Mouse (Mus musculus) hindbrain, postnatal 0 days (tissue): Measurements from ENCODE around the gene Tspan9. TPM values are rescaled to one million over a fixed set of nuclear protein-coding genes. Genes with fewer than 3 reads are reported as not detected.

Experiments
- ATAC-seq: fragments of 200-750 bp; cut with Nextera tagmentation; 2 replicates; pipeline ENCODE4 v1.8.0; 2017; ENCODE audit warnings: mild to moderate bottlenecking, moderate TSS enrichment, moderate library complexity
- DNase-seq: peaks from one replicate; pipeline ENCODE4 v3.0.0-alpha.2; 2015; ENCODE audit warnings: low spot score
- H3K27ac ChIP-seq: fragments of 300-500 bp; sonication (generic); 2 replicates; pipeline ENCODE4 v1.5.1; 2014; ENCODE audit warnings: mild to moderate bottlenecking
- H3K27me3 ChIP-seq: fragments of 300-500 bp; sonication (generic); 2 replicates; pipeline ENCODE4 v1.6.1; 2014; ENCODE audit warnings: low read length, mixed read lengths; ENCODE audit not compliant: insufficient read depth
- H3K36me3 ChIP-seq: fragments of 300-500 bp; sonication (generic); 2 replicates; pipeline ENCODE4 v1.6.1; 2014; ENCODE audit warnings: low read length, mixed read lengths; ENCODE audit not compliant: insufficient read depth
- H3K4me1 ChIP-seq: fragments of 300-500 bp; sonication (generic); 2 replicates; pipeline ENCODE4 v1.6.1; 2014; ENCODE audit warnings: antibody characterized with exemption, low read length, mixed read lengths; ENCODE audit not compliant: insufficient read depth
- H3K4me2 ChIP-seq: fragments of 300-500 bp; sonication (generic); 2 replicates; pipeline ENCODE4 v1.6.1; 2014; ENCODE audit warnings: low read depth, mild to moderate bottlenecking, low read length, moderate library complexity, mixed read lengths
- H3K4me3 ChIP-seq: fragments of 300-500 bp; sonication (generic); 2 replicates; pipeline ENCODE4 v1.5.1; 2014; ENCODE audit warnings: low read length
- H3K9ac ChIP-seq: fragments of 300-500 bp; sonication (generic); replicated peaks from 2 replicates; pipeline ENCODE4 v1.6.1; 2014; ENCODE audit warnings: mild to moderate bottlenecking, low read length, moderate library complexity, mixed read lengths
- H3K9me3 ChIP-seq: fragments of 300-500 bp; sonication (generic); 2 replicates; pipeline ENCODE4 v1.6.1; 2016; ENCODE audit warnings: low read length, mixed read lengths
- CTCF ChIP-seq: IDR thresholded peaks from 2 replicates; pipeline ENCODE4 v1.5.1; 2016; ENCODE audit warnings: antibody characterized with exemption, control low read depth, low read depth
- WGBS: fragments of 180-500 bp; shearing (Covaris S2); extraction: QIAGEN DNeasy Blood & Tissue Kit; methylation state at CpG from one replicate; pipeline ENCODE4 v1.1.7; 2014; 5-methylcytosine and 5-hydroxymethylcytosine counted together
- polyA plus RNA-seq: library from polyadenylated mRNA; unstranded; fragments of >200 nt; fragmentation: Nextera tagmentation; extraction: Ambion mirVana; gene quantifications from 2 replicates; pipeline ENCODE4 v1.2.1, GENCODE M21; 2015
- total RNA-seq: library from RNA; depleted of rRNA; stranded (reverse); fragments of >200 nt; gene quantifications from 2 replicates; pipeline ENCODE4 v1.2.3, GENCODE M21; 2014

Tspan9 gene
- total and polyA plus RNA-seq, 2 experiments from 2014 or later, result 70.1 to 177 TPM

DNA sequence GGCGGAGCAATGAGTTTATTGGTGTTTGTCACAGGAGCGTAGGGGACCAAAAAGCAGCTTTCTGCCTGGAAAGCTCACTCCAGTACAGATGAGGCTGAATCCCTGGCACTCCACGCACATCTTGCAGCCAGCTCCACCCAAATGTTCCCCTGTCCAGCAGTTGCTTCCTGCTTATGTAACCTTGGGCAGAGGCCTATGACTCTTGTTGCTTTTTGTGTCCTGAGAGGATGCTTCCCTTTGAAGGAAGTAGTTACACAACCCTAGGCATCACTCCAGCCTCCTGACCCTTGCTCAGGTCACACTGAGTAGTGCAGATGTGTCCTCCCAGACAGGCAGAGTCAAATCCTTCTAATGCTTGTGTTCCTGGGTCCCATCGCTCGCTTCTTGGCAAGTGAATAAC lies 209.6 kb downstream of the Tspan9 start:
- no peak overlapping the region for H3K27ac ChIP-seq
- H3K9ac ChIP-seq, result no peak overlapping the region
- no peak for ATAC-seq
- peaks cover 6% of the 10 kb centered on the region; the same call in 1 of the 2 replicates for H3K4me1 ChIP-seq
- H3K9me3 ChIP-seq, result no peaks in the 10 kb centered on the region
- H3K36me3 ChIP-seq, result no peaks in the 10 kb centered on the region
- TF ChIP-seq CTCF, result no peak
- H3K4me3 ChIP-seq, result no peak overlapping the region
- no peak for DNase-seq
- no peaks in the 10 kb centered on the region for H3K27me3 ChIP-seq
- H3K4me2 ChIP-seq, result no peak overlapping the region
- 69% methylated on average over 5 of the region's 5 CpGs for WGBS

DNA sequence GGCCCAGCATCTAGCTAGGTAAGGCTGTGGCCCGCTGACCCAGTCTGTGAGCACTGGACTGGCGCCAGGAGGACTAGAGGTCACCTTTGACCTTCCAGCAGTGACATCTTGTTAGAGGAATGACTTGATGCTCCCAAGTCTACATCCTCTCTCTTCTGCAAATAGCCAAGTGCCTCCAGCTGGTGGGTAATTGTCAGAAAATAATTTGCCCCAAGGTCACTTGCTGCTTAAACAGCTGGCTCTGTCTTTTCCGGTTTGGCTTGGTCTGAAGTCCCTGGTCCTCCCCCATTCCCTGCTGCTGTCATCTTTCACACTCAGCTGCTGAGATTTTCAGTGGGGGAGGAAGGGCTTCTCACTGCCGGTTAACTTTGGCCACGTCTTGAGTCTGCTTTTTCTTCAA lies 210.7 kb downstream of the Tspan9 start:
- 53% methylated on average over 5 of the region's 5 CpGs for WGBS
- DNase-seq (peak; percentile 12), ATAC-seq (no peak)
- no peak for TF ChIP-seq CTCF
- no peak overlapping the region; the same call in 1 of the 2 replicates for H3K9ac ChIP-seq
- no peaks in the 10 kb centered on the region for H3K36me3 ChIP-seq
- H3K4me1 ChIP-seq, result peaks cover 6% of the 10 kb centered on the region; the same call in 1 of the 2 replicates
- no peak overlapping the region for H3K4me2 ChIP-seq
- no peak overlapping the region for H3K4me3 ChIP-seq
- H3K27ac ChIP-seq, result no peak overlapping the region
- no peaks in the 10 kb centered on the region for H3K27me3 ChIP-seq
- H3K9me3 ChIP-seq, result no peaks in the 10 kb centered on the region

GRCm38 (mm10) chr6:127928682-127929081 lies 214.7 kb downstream of the Tspan9 start:
- Histone ChIP-seq H3K4me1 (peaks cover 10% of the 10 kb centered on the region; the same call in 1 of the 2 replicates), H3K27me3 (no peaks in the 10 kb centered on the region), H3K36me3 (no peaks in the 10 kb centered on the region), H3K4me2 (no peak overlapping the region), H3K9ac (no peak overlapping the region), H3K9me3 (no peaks in the 10 kb centered on the region), H3K27ac (no peak overlapping the region), H3K4me3 (no peak overlapping the region)
- no peak for DNase-seq
- WGBS, result 79% methylated on average over 5 of the region's 5 CpGs
- ATAC-seq, result no peak
- TF ChIP-seq CTCF, result no peak

DNA sequence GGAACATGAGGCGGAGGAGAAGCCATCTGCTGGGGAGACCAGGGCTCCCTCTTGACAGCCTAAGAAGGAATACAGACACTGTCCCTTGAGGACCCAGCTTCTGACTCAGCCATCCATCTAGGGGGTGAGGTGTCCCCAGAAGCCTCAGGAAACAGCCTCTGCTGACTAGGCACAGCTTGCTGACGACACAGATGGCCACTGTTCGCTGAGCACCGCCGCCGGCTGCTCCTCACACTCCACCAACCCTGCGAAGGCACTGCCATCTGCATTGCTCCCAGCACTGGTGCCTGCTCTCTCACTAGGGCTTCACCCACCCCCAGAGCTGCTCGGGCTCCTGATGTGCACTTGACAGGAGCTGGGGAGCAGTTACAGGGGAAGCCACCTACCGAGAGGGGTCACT lies 217.5 kb downstream of the Tspan9 start:
- DNase-seq, result peak; percentile 56

DNA sequence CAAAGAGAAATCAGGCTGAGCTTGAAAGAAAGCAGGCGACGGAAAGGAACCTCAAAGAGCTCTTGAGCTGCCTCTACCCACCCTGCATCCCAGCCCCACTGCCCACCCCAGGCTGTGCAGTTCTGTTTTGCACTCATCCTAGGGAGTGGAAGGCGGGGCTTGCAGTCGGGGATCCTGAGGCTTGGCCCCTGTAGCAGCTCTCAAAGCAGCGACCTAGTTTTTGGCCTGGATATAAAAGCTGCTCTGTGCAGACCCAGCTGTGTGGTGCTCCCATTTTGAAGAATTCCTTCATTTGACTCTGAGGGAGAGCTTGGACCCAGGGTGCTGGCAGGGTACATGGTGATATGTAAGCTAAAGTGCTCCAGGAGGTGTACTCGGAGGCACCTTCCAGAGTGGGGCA lies 218.6 kb downstream of the Tspan9 start:
- no peak for TF ChIP-seq CTCF
- Histone ChIP-seq H3K4me2 (no peak overlapping the region), H3K27me3 (no peaks in the 10 kb centered on the region), H3K9ac (no peak overlapping the region), H3K4me3 (no peak overlapping the region), H3K27ac (no peak overlapping the region), H3K4me1 (0 out of 2 replicates have a peak, but pooled peaks cover 4% of the 10 kb centered on the region), H3K36me3 (no peaks in the 10 kb centered on the region), H3K9me3 (no peaks in the 10 kb centered on the region)
- WGBS, result 64% methylated on average over 6 of the region's 6 CpGs
- ATAC-seq, result 0 out of 2 replicates have a peak, but pooled peaks have one; percentile 25
- no peak for DNase-seq

More for the DNA sequence above, 217.5 kb downstream of the Tspan9 start:
- ATAC-seq, result peak; percentile 52
- Histone ChIP-seq H3K9me3 (no peaks in the 10 kb centered on the region), H3K4me1 (0 out of 2 replicates have a peak, but pooled peaks cover 4% of the 10 kb centered on the region), H3K4me3 (no peak overlapping the region), H3K9ac (no peak overlapping the region), H3K27ac (no peak overlapping the region), H3K27me3 (no peaks in the 10 kb centered on the region), H3K36me3 (no peaks in the 10 kb centered on the region), H3K4me2 (no peak overlapping the region)
- 50% methylated on average over 9 of the region's 9 CpGs for WGBS
- TF ChIP-seq CTCF, result no peak

GRCm38 (mm10) chr6:127923296-127923695 lies 220.1 kb downstream of the Tspan9 start:
- no peak for DNase-seq
- H3K9ac ChIP-seq, result no peak overlapping the region
- 70% methylated on average over 9 of the region's 9 CpGs for WGBS
- no peak overlapping the region for H3K27ac ChIP-seq
- no peaks in the 10 kb centered on the region for H3K9me3 ChIP-seq
- ATAC-seq, result no peak
- no peak overlapping the region for H3K4me2 ChIP-seq
- 0 out of 2 replicates have a peak, but pooled peaks cover 4% of the 10 kb centered on the region for H3K4me1 ChIP-seq
- H3K36me3 ChIP-seq, result no peaks in the 10 kb centered on the region
- no peak for TF ChIP-seq CTCF
- H3K4me3 ChIP-seq, result no peak overlapping the region
- no peaks in the 10 kb centered on the region for H3K27me3 ChIP-seq

- Histone ChIP-seq H3K27ac (no peak overlapping the region), H3K9me3 (no peaks in the 10 kb centered on the region), H3K36me3 (no peaks in the 10 kb centered on the region), H3K4me1 (0 out of 2 replicates have a peak, but pooled peaks cover 4% of the 10 kb centered on the region), H3K27me3 (no peaks in the 10 kb centered on the region), H3K4me2 (no peak overlapping the region), H3K4me3 (no peak overlapping the region), H3K9ac (no peak overlapping the region)
- TF ChIP-seq CTCF, result no peak
- DNase-seq (no peak), ATAC-seq (no peak)
- 49% methylated on average over 9 of the region's 9 CpGs for WGBS
Observed at GRCm38 (mm10) chr6:127921996-127922395, 221.4 kb downstream of the Tspan9 start.
